Mouse (Mus musculus): ENCODE results near the gene Il11ra1.
"Not testable (repeated sequence)": the region's sequence is repeated elsewhere in the genome, so short reads cannot be mapped to it uniquely, and the experiment has no call there.

Il11ra1 gene

DNA sequence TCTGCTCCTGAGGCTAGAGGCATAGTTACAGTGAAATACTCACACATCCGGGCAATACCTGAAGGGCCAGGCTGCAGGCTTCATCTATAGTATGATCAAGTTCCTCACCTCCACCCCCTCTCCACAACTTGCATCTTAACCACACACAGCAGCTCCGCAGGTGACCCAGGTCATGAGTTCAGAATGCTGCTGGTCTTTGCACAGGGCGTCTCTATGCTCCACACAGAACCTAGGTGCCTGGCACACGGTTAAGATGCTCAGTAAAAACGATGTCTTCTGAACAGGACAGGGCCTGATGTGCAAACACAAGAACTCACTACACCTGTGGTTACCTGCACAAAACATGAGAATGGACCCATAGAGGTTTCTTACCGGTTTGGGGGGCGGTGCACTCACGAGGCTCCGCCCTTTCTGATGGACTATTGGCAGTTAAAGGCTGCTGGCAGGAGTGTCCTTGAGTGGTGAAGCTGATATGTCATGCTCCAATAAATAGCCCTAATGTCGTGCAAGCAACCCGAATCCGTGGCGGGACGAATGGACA is 55.1 kb downstream of the Il11ra1 start, which contains the start of gene Galt:
Gene Galt (plus strand): TSS at position 432 of the 541 bp plus-strand sequence.
- no peak for DNase-seq (ENCODE audit: low spot score in 2 of 2)

DNA sequence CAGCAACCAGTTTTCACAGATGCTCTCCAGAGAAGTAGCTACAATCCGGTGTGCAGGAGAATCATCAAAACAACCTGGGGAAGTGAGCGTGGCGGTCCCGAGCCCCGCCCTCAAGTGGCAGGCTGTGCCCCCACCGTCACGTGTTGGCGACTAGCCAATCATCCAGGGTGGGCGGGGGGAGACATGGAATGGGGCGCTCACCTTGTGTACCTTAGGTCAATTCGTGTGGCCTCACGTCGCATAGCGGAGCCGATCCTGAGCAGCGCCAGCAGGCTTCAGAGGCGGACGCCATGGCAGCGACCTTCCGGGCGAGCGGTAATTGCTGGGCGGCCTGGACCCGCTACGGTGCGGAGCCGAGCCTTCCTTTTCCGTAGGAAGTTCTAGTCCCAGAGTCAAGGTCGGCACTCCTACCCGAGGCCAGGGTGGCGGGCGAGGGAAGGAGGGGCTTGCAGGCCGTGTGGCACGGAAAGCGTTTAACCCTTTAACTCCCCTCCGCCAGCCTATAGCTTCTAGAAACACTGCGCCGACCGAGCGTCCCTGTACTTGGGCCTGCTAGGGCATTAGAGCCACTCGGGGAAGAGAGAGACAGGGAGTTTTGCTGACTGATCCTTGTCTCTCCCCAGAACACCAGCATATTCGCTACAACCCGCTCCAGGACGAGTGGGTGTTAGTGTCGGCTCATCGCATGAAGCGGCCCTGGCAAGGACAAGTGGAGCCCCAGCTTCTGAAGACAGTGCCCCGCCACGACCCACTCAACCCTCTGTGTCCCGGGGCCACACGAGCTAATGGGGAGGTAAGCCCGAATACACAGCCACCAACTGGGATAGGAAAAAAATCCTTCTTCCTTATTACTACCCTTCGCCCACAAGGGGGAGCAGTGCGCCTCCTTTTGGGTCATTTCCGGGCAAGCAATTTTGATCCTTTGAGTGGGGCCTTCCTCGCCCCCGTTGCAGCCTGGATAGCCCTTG is 55.8 kb downstream of the Il11ra1 start, which contains the start of gene Sigmar1:
Gene Sigmar1 (minus strand): TSS at position 820 of the 968 bp plus-strand sequence.
- peak; percentile 73 to 81 for DNase-seq (ENCODE audit: low spot score in 2 of 2)

DNA sequence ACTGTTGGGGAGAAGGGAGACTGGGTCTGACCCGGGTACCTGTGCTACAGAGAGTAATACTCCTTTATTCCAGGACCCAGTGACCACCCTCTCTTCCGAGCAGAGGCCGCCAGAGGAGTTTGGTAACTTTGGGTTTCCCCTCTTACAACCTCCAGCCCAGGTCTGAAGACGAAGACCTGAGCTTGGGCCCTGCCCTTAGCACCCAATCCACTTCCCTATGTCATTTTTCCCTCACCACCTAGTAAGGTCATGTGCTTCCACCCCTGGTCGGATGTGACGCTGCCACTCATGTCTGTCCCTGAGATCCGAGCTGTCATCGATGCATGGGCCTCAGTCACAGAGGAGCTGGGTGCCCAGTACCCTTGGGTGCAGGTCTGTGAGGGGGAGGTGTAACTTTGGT is 56.7 kb downstream of the Il11ra1 start:
- no peak for DNase-seq (ENCODE audit: low spot score in 2 of 2)

DNA sequence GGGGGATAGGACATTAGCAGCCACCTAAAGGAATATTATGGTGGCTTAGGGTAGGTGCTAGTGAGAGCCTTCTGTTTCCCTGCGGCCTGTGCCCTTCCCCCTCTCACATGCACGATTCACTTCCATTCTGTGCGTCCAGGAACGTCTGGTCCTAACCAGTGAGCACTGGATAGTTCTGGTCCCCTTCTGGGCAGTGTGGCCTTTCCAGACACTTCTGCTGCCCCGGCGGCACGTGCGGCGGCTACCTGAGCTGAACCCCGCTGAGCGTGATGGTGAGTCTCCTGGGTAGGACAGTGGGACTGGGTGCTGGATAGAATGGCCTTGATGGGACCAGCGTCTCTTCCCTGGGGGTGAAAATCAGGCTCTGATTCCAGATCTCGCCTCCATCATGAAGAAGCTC is 57.5 kb downstream of the Il11ra1 start:
- DNase-seq (ENCODE audit: low spot score in 2 of 2): no peak

DNA sequence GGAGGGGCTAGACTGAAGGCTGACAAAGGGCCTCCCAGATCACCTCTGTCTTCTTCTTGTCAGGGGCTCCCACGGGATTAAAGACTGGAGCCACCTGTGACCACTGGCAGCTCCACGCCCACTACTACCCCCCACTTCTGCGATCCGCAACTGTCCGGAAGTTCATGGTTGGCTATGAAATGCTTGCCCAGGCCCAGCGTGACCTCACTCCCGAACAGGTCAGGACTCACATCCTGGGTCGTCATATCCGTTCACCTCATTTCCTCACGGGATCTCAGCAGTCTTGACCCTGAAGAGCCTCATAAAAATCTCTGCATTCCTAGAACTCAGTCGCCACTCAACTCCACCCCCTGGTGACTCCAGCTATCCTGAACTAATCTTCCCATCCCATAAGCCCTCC is 58.2 kb downstream of the Il11ra1 start:
- DNase-seq (ENCODE audit: low spot score in 2 of 2): no peak

DNA sequence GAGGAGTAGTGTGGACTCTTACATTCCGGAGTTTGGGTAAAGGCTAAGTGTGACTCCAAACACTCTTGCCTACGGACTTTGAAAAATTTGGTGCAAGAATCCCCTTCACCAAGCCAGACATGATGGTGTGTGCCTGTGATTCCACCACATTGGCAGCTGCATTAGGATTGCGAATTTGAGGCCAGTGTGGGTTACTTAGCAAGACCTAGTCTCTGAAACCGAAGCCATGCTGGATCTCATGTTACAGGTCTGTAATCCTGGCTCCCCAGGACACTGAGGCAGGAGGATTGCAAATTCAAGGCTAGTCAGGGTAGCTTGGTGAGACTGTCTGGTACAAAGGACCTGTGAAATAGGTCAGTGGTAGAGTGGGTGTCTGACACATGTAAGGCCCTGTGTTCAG is 58.9 kb downstream of the Il11ra1 start:
- no peak for DNase-seq (ENCODE audit: low spot score in 2 of 2)

DNA sequence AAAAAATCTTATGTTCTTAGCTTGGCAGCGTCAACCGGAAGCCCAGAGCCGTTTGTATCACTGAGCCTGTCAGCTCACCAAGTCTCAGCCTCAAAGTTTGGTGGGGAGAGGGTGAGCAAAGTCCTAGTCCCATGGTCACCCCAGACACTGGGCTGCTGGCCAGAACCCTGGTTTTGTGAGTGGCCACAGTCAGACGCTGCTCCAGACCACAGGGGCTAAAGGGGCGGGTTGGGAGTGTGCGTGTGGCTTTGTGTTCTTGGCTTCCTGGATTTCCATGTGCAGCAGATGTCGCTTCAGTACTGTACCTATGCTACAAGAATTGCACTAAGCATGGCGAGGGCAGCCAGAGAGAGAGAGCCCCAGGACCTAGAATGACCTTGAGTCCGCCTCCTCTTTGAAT is 59.4 kb downstream of the Il11ra1 start:
- peak in 1 of 2 experiments; percentile 37 for DNase-seq (ENCODE audit: low spot score in 2 of 2)

DNA sequence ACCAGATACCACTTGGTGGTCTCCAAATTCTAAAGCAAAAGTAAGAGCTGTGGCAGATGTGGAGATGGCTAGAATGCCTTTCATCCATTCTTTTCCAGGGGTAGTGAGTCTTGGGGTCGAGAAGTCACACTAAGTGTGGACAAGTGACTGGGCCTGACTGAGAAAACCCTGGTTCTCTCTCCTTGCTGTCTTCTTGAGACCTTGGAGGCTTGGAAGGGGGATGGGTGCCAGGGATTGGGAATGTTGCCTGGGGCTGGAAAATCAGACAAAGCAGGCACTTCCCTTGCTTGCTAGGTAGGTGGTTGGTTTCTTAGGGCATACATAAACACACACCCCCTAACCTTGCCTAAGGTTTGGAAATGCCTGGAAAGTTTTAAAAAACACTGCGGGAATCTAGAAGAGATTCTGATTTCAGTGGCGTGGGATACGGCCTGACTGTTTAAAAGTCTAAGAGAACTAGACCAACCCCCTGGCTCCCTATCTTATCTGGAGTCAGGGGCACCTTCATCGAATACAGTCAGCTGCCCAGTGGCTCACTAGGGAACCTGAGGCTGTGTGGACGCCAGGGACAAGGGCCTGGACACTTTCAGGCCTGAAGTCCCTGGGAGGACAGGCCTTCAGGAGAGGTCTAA is 60.0 kb downstream of the Il11ra1 start:
- DNase-seq (ENCODE audit: low spot score in 2 of 2): no peak

DNA sequence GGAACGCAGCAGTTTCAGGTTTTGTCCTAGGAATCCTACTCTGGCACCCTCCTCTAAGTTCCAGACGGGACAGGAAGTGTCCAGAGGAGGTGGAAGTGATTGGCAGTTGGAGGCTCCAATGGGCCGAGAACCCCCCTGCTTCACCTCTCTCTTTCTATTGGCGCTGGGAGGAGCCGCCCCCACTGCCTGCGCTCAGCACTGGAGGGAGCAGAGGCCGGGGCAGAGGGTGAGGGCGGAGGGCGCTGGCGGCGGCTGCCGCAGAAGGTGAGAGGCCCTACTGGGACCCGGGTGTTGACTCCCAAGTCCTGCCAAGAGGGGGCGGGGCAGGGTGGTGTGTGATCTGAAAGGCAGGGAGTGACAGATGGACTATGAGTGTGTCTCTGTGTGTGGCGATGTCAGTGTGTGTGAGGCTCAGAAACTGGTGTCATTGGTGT is 60.5 kb downstream of the Il11ra1 start:
- DNase-seq (ENCODE audit: low spot score in 2 of 2): peak; percentile 69 to 74

DNA sequence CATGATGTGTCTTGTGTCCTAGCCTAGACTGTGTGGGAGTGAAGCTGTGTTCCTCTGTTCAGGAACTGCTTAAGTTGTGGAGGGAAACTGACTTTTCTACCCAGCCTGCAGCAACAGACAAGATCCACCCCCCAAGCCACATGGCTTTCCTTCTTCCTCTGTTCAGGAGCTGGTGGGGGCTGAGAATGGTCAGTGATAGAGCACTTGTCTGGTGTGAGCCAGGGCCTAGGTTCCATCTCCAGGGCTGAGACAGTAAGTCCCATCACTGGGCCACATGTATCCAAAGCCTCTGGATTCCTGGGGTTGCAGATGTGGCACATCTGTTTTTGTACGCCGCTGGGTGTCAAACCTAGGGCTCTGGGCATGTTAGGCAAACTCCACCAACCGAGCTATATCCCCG is 61.1 kb downstream of the Il11ra1 start:
- DNase-seq (ENCODE audit: low spot score in 2 of 2): no peak

DNA sequence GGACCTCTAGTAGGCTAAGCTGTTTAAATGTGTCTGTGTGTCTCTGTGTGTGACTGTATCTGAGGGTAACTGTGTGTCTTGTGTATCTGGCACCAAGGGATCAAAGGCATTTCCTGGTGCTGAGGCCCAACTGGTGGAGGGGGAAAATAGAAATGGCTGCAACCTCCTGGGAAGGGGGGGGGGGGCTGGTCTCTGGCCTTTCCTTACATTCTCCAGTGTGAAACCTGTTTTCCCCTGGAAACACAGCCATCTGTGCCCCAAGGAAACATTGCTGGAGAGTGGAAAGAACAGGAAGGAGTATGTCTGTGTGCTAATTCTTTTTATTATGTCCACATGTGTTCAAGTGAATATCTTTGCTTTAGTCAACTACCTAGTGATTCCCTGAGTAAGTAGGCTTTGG is 61.9 kb downstream of the Il11ra1 start:
- DNase-seq (ENCODE audit: low spot score in 2 of 2): no peak

DNA sequence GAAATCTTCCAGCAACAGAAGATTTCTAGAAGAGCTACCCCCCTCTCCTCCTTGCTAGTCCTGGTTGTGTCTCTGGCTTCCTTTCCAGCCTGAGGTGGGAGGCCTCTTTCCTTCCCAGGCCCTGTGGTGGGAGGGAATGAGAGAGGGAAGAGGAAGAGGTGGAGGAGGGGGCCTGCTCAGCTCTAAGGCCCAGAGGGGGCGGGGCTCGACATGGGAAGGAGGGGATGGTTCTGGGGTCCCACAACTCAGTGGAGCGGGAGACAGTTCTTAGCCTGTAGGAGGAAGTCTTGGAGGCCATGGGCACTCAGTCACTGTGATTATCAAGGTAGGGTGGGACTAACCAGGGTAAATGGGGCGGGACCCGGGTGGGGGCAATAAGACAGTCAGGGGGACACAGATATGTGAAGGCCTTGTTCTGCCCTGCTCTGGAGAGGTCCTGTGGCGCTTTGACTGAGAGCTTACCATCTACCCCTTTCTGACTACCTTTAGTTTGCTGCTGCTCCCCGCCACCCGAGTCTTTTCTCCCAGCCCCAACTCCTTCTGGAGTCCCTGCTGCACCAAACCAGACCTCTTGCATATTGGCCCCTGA is 62.4 kb downstream of the Il11ra1 start:
- no peak for DNase-seq (ENCODE audit: low spot score in 2 of 2)

DNA sequence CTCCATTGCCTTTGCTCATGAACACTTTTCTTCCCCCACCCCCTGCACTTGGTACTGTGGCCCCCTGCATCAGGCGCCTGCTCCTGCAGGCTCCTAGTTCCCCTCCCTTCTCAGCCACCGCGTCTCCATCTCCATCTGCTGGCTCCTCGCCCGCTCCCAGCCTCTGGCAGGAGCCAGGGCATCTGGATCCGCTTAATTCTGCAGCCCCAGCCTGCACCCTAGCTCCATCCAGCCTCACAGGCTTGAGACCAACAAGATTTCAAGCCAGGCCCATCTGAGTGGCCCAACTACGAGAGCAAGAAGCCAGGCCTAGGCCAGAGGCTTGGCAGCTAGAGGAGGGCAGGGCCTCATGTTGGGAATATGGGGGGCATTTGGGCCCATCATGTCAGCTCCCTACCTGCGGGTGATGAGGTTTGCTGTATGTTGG is 62.9 kb downstream of the Il11ra1 start:
- DNase-seq (ENCODE audit: low spot score in 2 of 2): peak in 1 of 2 experiments; percentile 48

DNA sequence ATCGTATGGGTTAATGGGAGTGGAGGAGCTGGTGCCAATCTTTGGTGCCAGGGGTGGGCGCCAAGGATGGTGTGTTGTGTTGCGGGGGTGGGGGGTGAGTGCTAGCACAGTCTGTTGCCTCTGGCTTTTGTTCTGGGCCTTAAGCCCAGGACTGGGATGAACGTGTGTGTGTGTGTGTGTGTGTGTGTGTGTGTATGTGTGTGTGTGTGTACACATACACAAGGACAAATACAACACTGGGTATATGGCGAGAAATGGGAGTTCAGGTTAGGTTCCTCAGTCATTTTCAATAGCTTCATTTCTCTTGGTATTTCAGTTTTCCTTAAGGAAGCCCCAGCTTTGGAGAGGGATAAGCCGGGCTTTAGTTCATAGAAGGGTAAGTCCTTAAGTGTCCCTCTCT is 63.4 kb downstream of the Il11ra1 start:
- not testable (repeated sequence) for DNase-seq (ENCODE audit: low spot score in 2 of 2)

DNA sequence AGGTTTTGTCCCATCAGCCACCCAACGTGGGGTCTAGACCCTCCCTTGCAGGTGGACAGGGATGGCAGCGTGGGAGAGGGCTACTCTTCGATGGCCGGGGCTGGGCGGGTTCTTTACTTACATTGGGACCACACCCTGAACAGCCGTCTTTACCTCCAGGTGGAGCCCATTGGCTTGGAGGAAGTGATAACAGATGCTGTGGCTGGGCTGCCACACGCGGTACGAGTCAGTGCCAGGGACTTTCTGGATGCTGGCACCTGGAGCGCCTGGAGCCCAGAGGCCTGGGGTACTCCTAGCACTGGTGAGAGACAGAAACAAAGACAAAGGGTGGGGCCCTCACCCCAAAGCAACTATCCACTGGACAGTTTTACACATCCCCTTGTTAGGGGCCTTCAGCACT is 67.5 kb downstream of the Il11ra1 start:
- not testable (repeated sequence) for DNase-seq (ENCODE audit: low spot score in 2 of 2)

DNA sequence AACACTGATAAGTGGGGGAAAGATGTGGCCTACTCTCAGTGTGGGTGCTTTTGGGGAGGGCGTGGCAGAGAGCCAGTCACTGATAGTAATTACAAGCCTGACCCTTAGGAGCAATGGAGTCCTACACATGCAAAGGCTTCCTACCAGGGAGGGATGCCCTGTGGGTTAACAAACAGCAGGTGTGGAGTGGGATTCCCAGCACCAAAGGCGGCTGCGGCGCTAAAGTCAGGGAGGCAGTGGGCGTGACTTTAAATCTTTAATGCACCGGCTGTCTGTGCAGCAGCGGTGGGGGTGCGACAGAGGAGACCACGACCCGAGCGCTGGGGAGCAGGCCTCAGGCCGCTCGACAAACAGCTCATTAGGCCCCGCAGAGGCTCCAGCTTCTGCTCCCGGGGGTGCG is 73.2 kb downstream of the Il11ra1 start:
- not testable (repeated sequence) for DNase-seq (ENCODE audit: low spot score in 2 of 2)

DNA sequence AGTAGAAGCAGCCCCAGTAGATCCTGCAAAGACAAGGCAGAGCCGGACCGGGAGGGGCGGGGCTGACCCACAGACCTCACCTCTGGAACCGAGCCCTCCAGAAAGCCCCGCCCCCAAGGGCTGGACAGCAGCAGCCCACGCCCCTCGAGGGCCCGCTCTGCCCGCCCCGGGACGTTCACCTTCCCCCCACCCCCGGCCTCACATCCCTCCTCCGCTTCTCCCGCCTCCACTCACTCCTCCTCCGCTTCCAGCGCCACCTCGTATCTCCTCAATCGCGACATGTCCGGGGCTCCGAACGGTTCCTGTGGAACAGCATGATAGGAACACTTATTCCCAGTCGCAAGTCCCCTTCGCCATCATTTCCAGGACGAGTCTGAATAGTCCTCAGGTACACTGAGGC is 73.7 kb downstream of the Il11ra1 start:
- not testable (repeated sequence) for DNase-seq (ENCODE audit: low spot score in 2 of 2)

DNA sequence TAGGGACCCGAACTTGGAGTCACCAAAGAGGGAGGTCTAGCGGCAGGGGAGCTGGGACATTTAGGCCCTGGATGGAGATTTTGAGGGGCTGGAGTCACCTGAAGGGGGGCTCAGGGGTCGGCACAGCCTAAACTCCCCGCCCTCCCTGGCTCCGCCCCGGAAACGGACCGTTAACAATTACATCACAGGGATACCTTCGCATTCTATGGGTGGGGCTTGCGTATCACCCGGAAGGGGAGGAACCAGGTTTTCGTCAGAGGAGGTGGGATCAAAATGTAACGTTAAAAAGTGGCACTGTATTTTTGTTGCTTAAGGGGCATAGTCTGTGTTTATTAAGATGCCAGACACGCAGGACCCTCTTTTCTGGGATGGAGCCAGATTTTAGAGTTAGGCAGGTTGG is 74.2 kb downstream of the Il11ra1 start, which contains the start of gene Ccl27a:
Gene Ccl27a (minus strand): TSS at position 246 of the 400 bp plus-strand sequence.
- DNase-seq (ENCODE audit: low spot score in 2 of 2): peak; percentile 73 to 75

DNA sequence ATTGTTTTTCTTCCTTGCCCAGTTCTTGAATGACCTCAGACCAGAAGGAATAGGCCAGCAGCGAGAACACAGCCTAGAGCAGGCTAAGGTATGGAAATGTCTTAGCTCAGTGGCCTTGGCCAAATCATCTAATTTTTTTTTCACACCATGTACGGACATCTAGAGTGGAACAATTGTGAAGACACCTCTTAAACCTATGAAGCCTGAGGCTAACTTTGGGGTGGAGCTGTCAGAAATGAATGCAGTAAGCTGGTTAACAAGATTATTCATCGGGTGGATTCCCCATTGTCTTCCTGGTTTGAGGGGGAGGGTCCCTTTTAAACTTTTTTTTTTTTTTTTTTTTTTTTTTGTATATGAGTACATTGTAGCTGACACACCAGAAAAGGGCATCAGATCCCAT is 74.7 kb downstream of the Il11ra1 start:
- DNase-seq (ENCODE audit: low spot score in 2 of 2): not testable (repeated sequence)

DNA sequence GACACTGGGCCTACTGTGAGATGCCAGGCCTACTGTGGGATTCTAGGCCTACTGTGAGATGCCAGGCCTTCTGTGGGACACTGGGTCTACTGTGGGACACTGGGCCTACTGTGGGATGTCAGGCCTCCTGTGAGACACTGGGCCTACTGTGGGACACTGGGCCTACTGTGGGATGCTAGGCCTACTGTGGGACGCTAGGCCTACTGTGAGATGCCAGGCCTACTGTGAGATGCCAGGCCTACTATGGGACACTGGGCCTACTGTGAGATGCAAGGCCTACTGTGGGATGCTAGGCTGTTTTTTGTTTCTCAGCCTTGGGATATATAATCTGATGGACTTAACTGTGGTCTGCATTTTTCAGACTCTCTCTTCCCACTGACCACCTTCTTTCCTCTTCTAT is 76.1 kb downstream of the Il11ra1 start:
- not testable (repeated sequence) for DNase-seq (ENCODE audit: low spot score in 2 of 2)

DNA sequence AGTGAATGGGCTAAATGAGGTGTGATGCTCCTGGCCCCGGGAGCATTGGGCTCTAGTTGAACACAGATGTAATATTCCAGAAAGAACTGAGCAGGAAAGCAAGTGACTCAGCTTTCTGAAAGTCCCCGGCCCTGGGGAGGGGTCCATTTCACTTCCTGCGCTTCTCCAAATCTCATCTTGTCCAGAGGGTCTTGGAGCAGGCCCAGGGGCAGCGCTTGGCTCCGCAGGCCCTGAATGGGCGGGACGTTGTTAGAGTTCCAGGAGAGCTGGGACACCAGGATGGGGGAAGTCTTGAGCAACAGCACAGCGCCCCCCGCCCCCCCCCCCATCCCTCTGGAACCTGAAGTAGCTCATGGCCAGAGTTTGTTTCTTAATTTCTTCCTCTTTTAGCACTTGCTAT is 81.5 kb downstream of the Il11ra1 start:
- not testable (repeated sequence) for DNase-seq (ENCODE audit: low spot score in 2 of 2)
